Mouse (Mus musculus): ENCODE results near the gene Mlh1. TPM values are rescaled to one million over a fixed set of nuclear protein-coding genes. Genes with fewer than 3 reads are reported as not detected.

Mlh1 gene
- total RNA-seq, 2 experiments from 2014 or later: 11.0 to 11.1 TPM

GRCm38 (mm10) chr9:111221580-111221979, 50.0 kb downstream of the Mlh1 start:
- no peak for DNase-seq (ENCODE audit: low spot score in 2 of 2)

DNA sequence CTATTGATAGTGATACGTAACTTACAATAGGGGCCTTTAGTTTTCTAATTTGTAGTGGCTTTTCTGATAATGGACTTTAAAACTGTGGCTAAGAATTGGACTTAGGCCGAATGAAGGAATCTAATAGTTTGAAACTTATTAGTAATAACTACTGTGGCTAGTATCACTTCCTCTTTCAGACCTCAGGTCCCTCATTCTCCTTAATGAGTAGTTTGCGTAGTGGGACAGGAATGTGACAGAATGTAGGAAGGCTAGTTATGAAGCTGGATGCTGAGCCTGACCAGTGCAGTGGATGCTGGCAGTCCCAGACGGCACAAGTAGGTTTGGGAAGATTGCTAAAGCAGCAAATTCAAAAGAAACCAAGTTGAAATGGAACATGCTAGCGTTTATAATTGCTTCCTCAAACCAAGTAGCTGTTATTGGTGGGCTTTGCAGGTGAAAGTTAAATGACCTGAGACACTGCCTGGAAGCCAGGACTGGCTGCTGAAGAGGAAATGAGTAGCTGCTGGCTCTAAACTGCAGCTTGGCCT, 51.0 kb downstream of the Mlh1 start:
- DNase-seq (ENCODE audit: low spot score in 2 of 2): no peak

GRCm38 (mm10) chr9:111216424-111216823, 55.2 kb downstream of the Mlh1 start:
- no peak for DNase-seq (ENCODE audit: low spot score in 2 of 2)

- no peak for DNase-seq (ENCODE audit: low spot score in 2 of 2)
These were observed 58.1 kb downstream of the Mlh1 start for GRCm38 (mm10) chr9:111213501-111213900.

GRCm38 (mm10) chr9:111211122-111212041, 60.2 kb downstream of the Mlh1 start:
- DNase-seq (ENCODE audit: low spot score in 2 of 2): no peak

DNA sequence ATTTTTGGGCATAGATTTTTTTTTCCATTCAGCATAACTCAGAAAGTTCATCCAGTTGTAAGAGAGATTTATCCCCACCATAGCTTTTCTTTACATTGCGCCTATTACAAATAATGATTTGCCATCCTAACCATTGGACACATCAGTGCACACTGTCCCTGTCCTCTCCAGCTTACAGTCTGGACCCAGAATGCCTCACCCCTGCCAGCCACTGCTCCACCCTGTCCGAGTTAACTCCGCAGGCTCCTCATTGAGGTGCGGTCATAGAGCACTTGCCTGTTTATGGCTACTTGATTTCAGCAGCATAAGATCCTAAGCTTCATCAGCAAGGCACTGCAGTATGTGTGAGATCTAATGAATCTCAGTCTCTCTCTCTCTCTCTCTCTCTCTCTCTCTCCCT, 61.2 kb downstream of the Mlh1 start:
- DNase-seq (ENCODE audit: low spot score in 2 of 2): no peak

GRCm38 (mm10) chr9:111209158-111209699, 62.4 kb downstream of the Mlh1 start:
- DNase-seq (ENCODE audit: low spot score in 2 of 2): no peak

- DNase-seq (ENCODE audit: low spot score in 2 of 2): no peak
These were observed 63.4 kb downstream of the Mlh1 start for GRCm38 (mm10) chr9:111208185-111208584.

DNA sequence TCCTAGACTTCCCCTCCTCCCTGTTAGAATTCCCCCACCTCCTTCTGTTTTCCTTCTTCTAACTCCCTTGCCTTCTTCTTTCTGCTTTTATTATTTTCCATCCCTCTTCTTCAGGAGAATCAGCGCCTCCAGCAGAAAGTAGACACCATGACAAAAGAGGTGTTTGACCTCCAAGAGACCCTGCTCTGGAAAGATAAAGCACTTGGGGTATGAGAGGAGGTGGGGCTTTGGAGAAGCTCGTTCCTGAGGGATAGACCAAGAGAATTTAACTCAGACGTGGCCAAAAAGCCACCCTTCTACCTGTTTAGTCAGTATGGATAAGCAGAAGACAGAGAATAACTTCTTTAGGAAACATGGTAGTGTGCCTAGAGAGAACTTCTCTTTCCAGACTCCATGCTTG, 63.9 kb downstream of the Mlh1 start:
- no peak for DNase-seq (ENCODE audit: low spot score in 2 of 2)

- DNase-seq (ENCODE audit: low spot score in 2 of 2): no peak
These were observed 66.8 kb downstream of the Mlh1 start for GRCm38 (mm10) chr9:111204601-111205375.

DNA sequence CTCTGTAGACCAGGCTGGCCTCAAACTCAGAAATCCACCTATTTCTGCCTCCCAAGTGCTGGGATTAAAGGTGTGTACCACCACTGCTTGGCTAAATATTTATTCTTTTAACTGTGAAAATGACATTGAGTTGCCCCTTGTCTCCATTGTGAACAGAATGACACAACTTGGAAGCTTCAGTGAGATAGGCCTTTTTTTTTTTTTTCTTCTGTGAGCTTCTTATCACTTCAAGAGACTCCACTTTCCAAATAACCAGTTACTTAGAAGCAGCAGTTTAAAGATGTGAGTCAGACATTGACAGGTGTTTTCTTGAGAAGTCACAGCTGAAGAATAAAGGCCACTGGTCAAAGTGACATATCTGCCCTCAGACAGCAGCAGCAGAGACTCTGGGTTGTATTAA, 71.4 kb downstream of the Mlh1 start:
- no peak for DNase-seq (ENCODE audit: low spot score in 2 of 2)

- no peak for DNase-seq (ENCODE audit: low spot score in 2 of 2)
These were observed 73.3 kb downstream of the Mlh1 start for GRCm38 (mm10) chr9:111198332-111198731.

GRCm38 (mm10) chr9:111197712-111198111, 73.9 kb downstream of the Mlh1 start:
- no peak for DNase-seq (ENCODE audit: low spot score in 2 of 2)

DNA sequence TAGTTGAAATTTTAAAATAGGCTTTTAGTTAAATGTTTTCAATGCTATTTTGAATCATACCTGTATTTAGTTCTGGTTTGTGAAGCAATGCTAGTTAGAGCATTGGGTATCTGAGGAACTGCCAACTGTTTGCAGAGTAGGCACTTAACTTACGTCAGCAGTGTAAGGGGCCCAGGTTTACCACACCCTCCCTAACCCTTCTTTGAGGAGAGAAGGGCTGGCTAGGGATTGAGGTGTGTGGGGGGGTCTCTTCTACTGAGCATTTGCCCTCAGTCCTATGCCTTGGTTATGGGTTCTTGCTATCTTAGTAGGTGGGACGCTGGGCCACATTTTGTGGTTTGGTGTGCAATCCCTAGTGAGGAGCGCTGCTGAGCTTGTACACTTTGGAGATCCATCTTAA, 74.5 kb downstream of the Mlh1 start:
- DNase-seq (ENCODE audit: low spot score in 2 of 2): no peak

DNA sequence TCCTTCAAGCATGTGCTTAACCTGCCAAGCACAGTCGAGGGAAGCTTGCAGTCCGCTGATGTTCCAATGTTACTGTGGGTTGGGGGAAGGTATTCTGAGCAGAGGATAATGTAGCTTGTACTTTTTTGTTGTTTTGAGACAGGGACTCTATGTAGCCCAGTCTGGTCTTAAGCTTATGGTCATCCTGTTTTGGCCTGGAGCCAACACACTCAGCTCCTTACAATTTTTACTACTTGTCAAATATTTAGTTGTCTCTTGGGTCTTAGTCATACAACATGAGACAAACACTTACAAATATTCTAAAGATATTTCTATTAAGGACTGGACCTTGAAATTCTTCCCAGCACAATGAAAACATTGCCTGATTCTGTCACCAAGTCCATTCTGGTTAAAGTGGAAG, 78.4 kb downstream of the Mlh1 start:
- DNase-seq (ENCODE audit: low spot score in 2 of 2): no peak

GRCm38 (mm10) chr9:111188731-111189130, 82.9 kb downstream of the Mlh1 start:
- DNase-seq (ENCODE audit: low spot score in 2 of 2): no peak

DNA sequence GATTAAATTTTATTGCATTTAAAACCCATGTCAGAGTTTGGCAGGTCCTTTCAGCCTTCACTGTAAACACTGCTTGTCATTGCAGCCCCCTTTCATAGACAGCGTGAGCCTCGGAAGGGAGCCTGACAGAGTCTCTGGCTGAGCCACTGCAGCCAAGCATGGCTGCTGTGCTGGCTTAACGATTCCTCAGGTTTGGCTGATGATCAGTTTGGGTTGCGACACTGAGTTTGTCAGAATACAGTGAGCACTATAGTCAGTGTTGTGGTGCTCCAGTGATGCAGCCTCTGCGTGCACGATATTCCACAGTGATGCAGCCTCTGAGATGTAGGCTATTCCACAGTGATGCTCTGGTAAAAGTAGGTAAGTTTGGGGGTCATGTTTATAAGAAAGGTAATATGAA, 84.7 kb downstream of the Mlh1 start:
- no peak for DNase-seq (ENCODE audit: low spot score in 2 of 2)

DNA sequence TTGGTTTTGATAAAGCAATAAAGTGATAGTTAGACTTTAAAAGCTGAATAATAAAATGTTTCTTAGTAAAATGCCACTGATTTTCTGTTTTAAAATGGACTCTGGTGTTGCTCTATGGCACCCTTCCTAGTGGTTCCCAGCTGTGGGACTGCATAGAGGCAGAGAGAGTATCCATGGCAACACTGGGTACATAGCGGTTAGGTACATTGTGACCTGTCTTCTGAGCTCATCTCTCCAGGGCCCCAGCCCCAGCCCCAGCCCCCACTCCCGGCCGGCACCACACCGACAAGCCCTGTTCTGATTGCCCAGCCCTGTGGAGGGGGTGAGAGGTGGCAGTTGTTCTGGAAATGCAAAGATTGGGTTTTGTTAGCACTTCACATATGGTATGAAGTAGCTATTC, 86.7 kb downstream of the Mlh1 start:
- no peak for DNase-seq (ENCODE audit: low spot score in 2 of 2)

DNA sequence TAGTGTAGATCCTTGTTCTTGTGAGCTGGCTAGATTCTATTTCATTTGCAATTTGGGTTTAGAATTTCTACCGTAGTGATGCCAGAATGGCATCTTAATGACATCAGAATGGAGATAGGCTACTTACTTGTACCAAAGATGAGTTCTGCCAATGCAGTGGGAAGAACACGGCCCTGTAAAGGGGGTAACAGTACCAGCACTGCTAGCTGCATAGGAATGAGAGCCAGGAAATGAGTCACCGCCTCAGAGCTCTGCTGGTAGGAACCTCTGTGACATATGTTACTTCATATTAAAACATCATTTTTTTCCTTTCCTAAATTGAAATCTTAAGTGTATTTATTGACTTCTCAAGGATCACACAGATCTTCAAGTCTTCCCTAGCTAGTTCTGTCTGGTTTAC, 89.4 kb downstream of the Mlh1 start:
- DNase-seq (ENCODE audit: low spot score in 2 of 2): no peak

DNA sequence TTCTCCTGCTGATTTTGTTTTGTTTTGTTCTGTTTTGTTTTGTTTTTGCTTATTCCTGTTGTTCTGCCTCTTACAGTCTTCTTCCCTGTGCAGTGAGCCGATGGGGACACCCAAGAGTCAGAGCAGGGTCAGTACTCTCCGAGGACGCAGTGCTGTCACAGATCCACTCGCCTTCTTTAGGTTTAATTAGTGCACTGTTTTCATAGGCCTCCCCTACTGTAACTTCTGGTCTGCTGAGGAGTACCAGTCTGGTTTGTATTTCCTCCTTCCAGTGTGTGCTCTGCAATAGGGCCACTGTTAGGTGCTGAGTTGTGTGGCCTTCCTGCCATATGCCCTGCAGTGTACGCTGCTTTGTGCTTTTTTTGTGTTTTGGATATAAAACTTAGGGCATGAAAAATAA, 92.6 kb downstream of the Mlh1 start:
- no peak for DNase-seq (ENCODE audit: low spot score in 2 of 2)
